Mouse (Mus musculus) brain, adult 2 months (tissue): ENCODE measurements around the gene Lcat.

Experiments
- DNase-seq: peaks from one replicate; pipeline ENCODE4 v3.0.0; 2011; ENCODE audit warnings: low read depth, low spot score

The Lcat gene

GRCm38 (mm10) chr8:105889756-105890465 lies 53.3 kb downstream of the Lcat start:
- DNase-seq, result no peak
